Mouse (Mus musculus): ENCODE data around the gene Rab39. TPM values are rescaled to one million over a fixed set of nuclear protein-coding genes. Genes with fewer than 3 reads are reported as not detected.

The Rab39 gene
- polyA plus RNA-seq (2012; rRNA removed) = 1.3 TPM in 2 replicates

DNA sequence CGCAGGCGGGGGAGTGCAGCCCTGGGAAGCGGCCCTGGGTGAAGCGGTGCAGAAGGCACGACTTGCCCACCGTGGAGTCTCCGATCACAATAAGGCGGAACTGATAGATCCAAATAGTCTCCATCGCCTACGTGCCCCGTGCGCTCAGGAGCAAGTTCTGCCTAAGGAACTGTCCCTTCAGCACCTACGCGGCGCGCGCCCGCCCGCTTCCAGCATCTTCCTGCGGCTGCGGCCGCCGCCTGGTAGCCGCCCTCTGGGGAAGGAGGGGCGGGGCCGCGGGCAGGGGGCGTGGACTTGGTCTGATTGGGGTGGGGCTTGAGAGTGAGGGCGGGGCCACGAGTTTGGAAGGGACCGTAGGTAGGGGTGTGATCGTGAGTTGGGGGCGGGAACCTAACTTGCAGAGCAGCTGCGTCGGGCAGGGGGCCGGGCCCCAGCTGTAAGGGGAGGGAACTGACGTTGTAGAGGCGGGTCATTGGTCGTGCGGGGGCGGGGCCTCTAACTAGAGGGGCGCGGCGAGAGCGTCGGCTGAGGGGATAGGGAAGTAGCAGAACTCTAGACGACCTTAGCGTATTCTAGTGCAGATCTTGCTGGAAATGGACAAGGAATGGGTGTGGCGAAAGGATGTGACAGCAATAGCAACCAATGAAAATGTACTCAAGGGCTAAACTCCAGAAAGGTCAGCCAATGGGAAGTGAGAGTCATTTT lies at the start of gene Rab39:
Gene Rab39 (minus strand): TSS at position 241 of the 705 bp plus-strand sequence.

DNA sequence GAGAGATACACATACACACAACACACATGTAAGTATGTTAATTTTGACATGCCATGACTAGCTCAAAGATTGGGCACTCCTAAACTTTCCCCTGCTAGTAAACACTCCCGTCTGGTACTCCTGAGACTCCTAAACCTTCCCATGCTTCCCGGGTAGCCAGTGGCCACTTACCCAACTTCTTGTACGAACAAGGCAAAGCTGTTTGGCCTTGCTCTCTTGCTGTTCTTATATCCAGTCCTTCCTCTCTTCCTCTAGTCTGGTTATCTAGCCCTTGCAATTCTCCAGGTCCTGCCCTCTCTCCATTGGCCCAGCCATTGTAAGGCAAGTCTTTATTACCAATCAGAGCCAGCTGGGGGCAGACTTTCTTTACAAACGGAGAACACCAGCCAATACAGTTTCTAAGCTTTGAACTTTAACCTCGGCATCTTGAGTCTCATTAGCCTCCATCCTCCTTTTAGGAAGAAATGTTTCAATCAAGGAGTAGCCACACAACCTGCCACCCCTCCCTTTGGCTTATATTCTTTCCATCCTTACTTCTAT lies 36.3 kb downstream of the Rab39 start, which contains the start of gene Cul5:
Gene Cul5 (minus strand): TSS at position 335 of the 540 bp plus-strand sequence.

Other genes starting within 250 kb of the Rab39 start
- 9.8 and 11.6 TPM in 2 replicates for gene Atm, start 169.5 kb downstream of the Rab39 start, polyA plus RNA-seq (2012; rRNA removed)
- gene Npat, start 169.2 kb downstream of the Rab39 start, polyA plus RNA-seq (2012; rRNA removed) = 8.7 and 10.0 TPM in 2 replicates
- 126 and 135 TPM in 2 replicates for gene Acat1, start 95.8 kb downstream of the Rab39 start, polyA plus RNA-seq (2012; rRNA removed)
- 20.0 and 20.5 TPM in 2 replicates for gene Cul5, start 36.2 kb downstream of the Rab39 start, polyA plus RNA-seq (2012; rRNA removed)
- 19.3 and 20.6 TPM in 2 replicates for gene Slc35f2, start 65.3 kb upstream of the Rab39 start, polyA plus RNA-seq (2012; rRNA removed)
- gene Sln, start 143.9 kb upstream of the Rab39 start, polyA plus RNA-seq (2012; rRNA removed) = 0.21 and 13.5 TPM in 2 replicates

Data from central nervous system, embryonic 18 days (tissue).